Mouse (Mus musculus): ENCODE results near the gene Nthl1. TPM values are rescaled to one million over a fixed set of nuclear protein-coding genes. Genes with fewer than 3 reads are reported as not detected.

Nthl1 gene
- polyA plus RNA-seq, 1 experiment, result 12.6 TPM

DNA sequence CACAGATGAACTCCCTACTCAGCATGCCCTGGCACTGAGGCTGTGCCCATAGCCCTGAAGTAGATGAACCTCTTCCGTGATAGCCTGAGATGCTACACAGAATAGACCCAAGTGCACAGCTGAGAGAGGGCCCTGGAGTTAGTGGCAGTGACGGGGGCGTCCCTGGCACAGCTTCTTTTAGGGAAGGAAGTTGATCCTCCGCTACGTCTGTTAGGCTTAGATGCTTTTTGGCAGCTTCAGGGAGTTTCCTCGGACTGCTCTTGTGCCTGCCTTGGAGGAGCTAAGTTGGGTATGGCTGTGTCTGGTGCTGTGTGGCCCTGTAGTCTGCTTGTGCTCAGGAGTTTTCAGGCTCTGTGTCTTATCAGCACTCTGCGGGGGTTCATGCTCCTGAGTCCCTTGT lies 41.8 kb downstream of the Nthl1 start:
- Histone ChIP-seq H3K4me3 (ENCODE audit: insufficient read depth, poor library complexity, severe bottlenecking) (no peak overlapping the region), H3K36me3 (ENCODE audit: control insufficient read depth, insufficient read depth) (peaks cover 15% of the 10 kb centered on the region), H3K27me3 (ENCODE audit: control insufficient read depth, insufficient read depth, insufficient read length) (no peaks in the 10 kb centered on the region), H3K79me2 (ENCODE audit: control insufficient read depth, insufficient read depth) (peaks cover 77% of the 10 kb centered on the region), H3K79me3 (ENCODE audit: low read depth) (peaks cover 47% of the 10 kb centered on the region), H3ac (ENCODE audit: control insufficient read depth, insufficient read length, low read depth) (no peak overlapping the region)
- TF ChIP-seq FOSL1 (IDR thresholded peaks at IDR 0.05; ENCODE audit: insufficient read depth, low read length, poor library complexity, severe bottlenecking) (no peak), MYOD1 (IDR thresholded peaks at IDR 0.05; ENCODE audit: control insufficient read depth, insufficient read length, low read depth) (no peak), MYOG (IDR thresholded peaks at IDR 0.05; ENCODE audit: control insufficient read depth, extremely low read depth, insufficient read length) (no peak), MAX (IDR thresholded peaks at IDR 0.05) (no peak), USF1 (IDR thresholded peaks at IDR 0.05; ENCODE audit: low read depth) (no peak), CEBPB (IDR thresholded peaks at IDR 0.05; ENCODE audit: low read depth) (no peak), CTCF (IDR thresholded peaks at IDR 0.05; ENCODE audit: control insufficient read depth, insufficient read depth, insufficient read length) (no peak)

GRCm38 (mm10) chr17:24676187-24676586 lies 43.7 kb downstream of the Nthl1 start:
- Histone ChIP-seq H3K79me3 (ENCODE audit: low read depth) (peaks cover 33% of the 10 kb centered on the region), H3K4me3 (ENCODE audit: insufficient read depth, poor library complexity, severe bottlenecking) (no peak overlapping the region), H3K79me2 (ENCODE audit: control insufficient read depth, insufficient read depth) (peaks cover 60% of the 10 kb centered on the region), H3K27me3 (ENCODE audit: control insufficient read depth, insufficient read depth, insufficient read length) (no peaks in the 10 kb centered on the region), H3K36me3 (ENCODE audit: control insufficient read depth, insufficient read depth) (peaks cover 20% of the 10 kb centered on the region), H3ac (ENCODE audit: control insufficient read depth, insufficient read length, low read depth) (no peak overlapping the region)
- TF ChIP-seq MYOG (IDR thresholded peaks at IDR 0.05; ENCODE audit: control insufficient read depth, extremely low read depth, insufficient read length) (no peak), USF1 (IDR thresholded peaks at IDR 0.05; ENCODE audit: low read depth) (no peak), FOSL1 (IDR thresholded peaks at IDR 0.05; ENCODE audit: insufficient read depth, low read length, poor library complexity, severe bottlenecking) (no peak), CTCF (IDR thresholded peaks at IDR 0.05; ENCODE audit: control insufficient read depth, insufficient read depth, insufficient read length) (no peak), CEBPB (IDR thresholded peaks at IDR 0.05; ENCODE audit: low read depth) (no peak), MYOD1 (IDR thresholded peaks at IDR 0.05; ENCODE audit: control insufficient read depth, insufficient read length, low read depth) (no peak), MAX (IDR thresholded peaks at IDR 0.05) (no peak)

- Histone ChIP-seq H3ac (ENCODE audit: control insufficient read depth, insufficient read length, low read depth) (no peak overlapping the region), H3K4me3 (ENCODE audit: insufficient read depth, poor library complexity, severe bottlenecking) (no peak overlapping the region), H3K27me3 (ENCODE audit: control insufficient read depth, insufficient read depth, insufficient read length) (no peaks in the 10 kb centered on the region), H3K79me2 (ENCODE audit: control insufficient read depth, insufficient read depth) (peaks cover 53% of the 10 kb centered on the region), H3K79me3 (ENCODE audit: low read depth) (peaks cover 26% of the 10 kb centered on the region), H3K36me3 (ENCODE audit: control insufficient read depth, insufficient read depth) (peaks cover 27% of the 10 kb centered on the region)
- TF ChIP-seq CEBPB (IDR thresholded peaks at IDR 0.05; ENCODE audit: low read depth) (no peak), MYOG (IDR thresholded peaks at IDR 0.05; ENCODE audit: control insufficient read depth, extremely low read depth, insufficient read length) (no peak)
These were observed 44.4 kb downstream of the Nthl1 start for GRCm38 (mm10) chr17:24676877-24677276.

GRCm38 (mm10) chr17:24677500-24678080 lies 45.1 kb downstream of the Nthl1 start:
- peaks cover 20% of the 10 kb centered on the region for H3K79me3 ChIP-seq (ENCODE audit: low read depth)
- peaks cover 46% of the 10 kb centered on the region for H3K79me2 ChIP-seq (ENCODE audit: control insufficient read depth, insufficient read depth)
- H3K36me3 ChIP-seq (ENCODE audit: control insufficient read depth, insufficient read depth), result peaks cover 30% of the 10 kb centered on the region
- H3K27me3 ChIP-seq (ENCODE audit: control insufficient read depth, insufficient read depth, insufficient read length), result no peaks in the 10 kb centered on the region
- no peak for TF ChIP-seq FOSL1 (IDR thresholded peaks at IDR 0.05; ENCODE audit: insufficient read depth, low read length, poor library complexity, severe bottlenecking)
- no peak for TF ChIP-seq MAX (IDR thresholded peaks at IDR 0.05)
- TF ChIP-seq CEBPB (IDR thresholded peaks at IDR 0.05; ENCODE audit: low read depth), result no peak
- no peak for TF ChIP-seq MYOD1 (IDR thresholded peaks at IDR 0.05; ENCODE audit: control insufficient read depth, insufficient read length, low read depth)
- TF ChIP-seq USF1 (IDR thresholded peaks at IDR 0.05; ENCODE audit: low read depth), result no peak
- TF ChIP-seq MYOG (IDR thresholded peaks at IDR 0.05; ENCODE audit: control insufficient read depth, extremely low read depth, insufficient read length), result no peak
- no peak for TF ChIP-seq CTCF (IDR thresholded peaks at IDR 0.05; ENCODE audit: control insufficient read depth, insufficient read depth, insufficient read length)
- H3ac ChIP-seq (ENCODE audit: control insufficient read depth, insufficient read length, low read depth), result no peak overlapping the region
- no peak overlapping the region for H3K4me3 ChIP-seq (ENCODE audit: insufficient read depth, poor library complexity, severe bottlenecking)

DNA sequence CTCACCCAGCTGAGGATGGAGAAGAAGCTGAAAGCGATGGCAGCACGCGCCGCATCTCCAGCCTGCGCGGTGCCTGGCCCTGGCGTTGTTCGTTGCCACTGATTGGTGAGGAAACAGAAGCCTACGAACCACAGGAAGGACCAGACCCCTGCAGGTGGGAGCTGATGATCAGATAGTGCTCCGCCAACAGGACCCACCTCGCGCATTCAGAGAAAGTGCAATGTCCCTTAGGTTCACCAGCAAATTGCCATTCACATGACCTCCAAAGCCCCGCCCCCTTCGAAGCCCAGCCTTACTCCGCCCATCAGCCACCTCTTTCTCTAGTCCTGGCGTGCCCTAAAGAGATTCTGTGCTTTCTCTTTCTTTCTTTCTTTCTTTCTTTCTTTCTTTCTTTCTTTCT lies 54.0 kb downstream of the Nthl1 start:
- H3K4me3 ChIP-seq (ENCODE audit: insufficient read depth, poor library complexity, severe bottlenecking), result no peak overlapping the region
- TF ChIP-seq USF1 (IDR thresholded peaks at IDR 0.05; ENCODE audit: low read depth), result no peak
- TF ChIP-seq FOSL1 (IDR thresholded peaks at IDR 0.05; ENCODE audit: insufficient read depth, low read length, poor library complexity, severe bottlenecking), result no peak
- no peak for TF ChIP-seq MYOD1 (IDR thresholded peaks at IDR 0.05; ENCODE audit: control insufficient read depth, insufficient read length, low read depth)
- no peak for TF ChIP-seq CEBPB (IDR thresholded peaks at IDR 0.05; ENCODE audit: low read depth)
- TF ChIP-seq CTCF (IDR thresholded peaks at IDR 0.05; ENCODE audit: control insufficient read depth, insufficient read depth, insufficient read length), result no peak
- TF ChIP-seq MAX (IDR thresholded peaks at IDR 0.05), result no peak
- no peak for TF ChIP-seq MYOG (IDR thresholded peaks at IDR 0.05; ENCODE audit: control insufficient read depth, extremely low read depth, insufficient read length)
- no peaks in the 10 kb centered on the region for H3K79me3 ChIP-seq (ENCODE audit: low read depth)
- no peaks in the 10 kb centered on the region for H3K79me2 ChIP-seq (ENCODE audit: control insufficient read depth, insufficient read depth)
- no peak overlapping the region for H3ac ChIP-seq (ENCODE audit: control insufficient read depth, insufficient read length, low read depth)
- no peaks in the 10 kb centered on the region for H3K27me3 ChIP-seq (ENCODE audit: control insufficient read depth, insufficient read depth, insufficient read length)
- peaks cover 6% of the 10 kb centered on the region for H3K36me3 ChIP-seq (ENCODE audit: control insufficient read depth, insufficient read depth)

GRCm38 (mm10) chr17:24687146-24687595 lies 54.7 kb downstream of the Nthl1 start:
- Histone ChIP-seq H3K4me3 (ENCODE audit: insufficient read depth, poor library complexity, severe bottlenecking) (no peak overlapping the region), H3K79me3 (ENCODE audit: low read depth) (no peaks in the 10 kb centered on the region), H3K36me3 (ENCODE audit: control insufficient read depth, insufficient read depth) (no peaks in the 10 kb centered on the region), H3K79me2 (ENCODE audit: control insufficient read depth, insufficient read depth) (no peaks in the 10 kb centered on the region), H3ac (ENCODE audit: control insufficient read depth, insufficient read length, low read depth) (no peak overlapping the region), H3K27me3 (ENCODE audit: control insufficient read depth, insufficient read depth, insufficient read length) (no peaks in the 10 kb centered on the region)
- TF ChIP-seq MYOG (IDR thresholded peaks at IDR 0.05; ENCODE audit: control insufficient read depth, extremely low read depth, insufficient read length) (no peak), CEBPB (IDR thresholded peaks at IDR 0.05; ENCODE audit: low read depth) (no peak), FOSL1 (IDR thresholded peaks at IDR 0.05; ENCODE audit: insufficient read depth, low read length, poor library complexity, severe bottlenecking) (no peak), MYOD1 (IDR thresholded peaks at IDR 0.05; ENCODE audit: control insufficient read depth, insufficient read length, low read depth) (no peak), CTCF (IDR thresholded peaks at IDR 0.05; ENCODE audit: control insufficient read depth, insufficient read depth, insufficient read length) (no peak), MAX (IDR thresholded peaks at IDR 0.05) (no peak), USF1 (IDR thresholded peaks at IDR 0.05; ENCODE audit: low read depth) (no peak)

Measured in C2C12 (cell line).